Mouse (Mus musculus) mammary gland, adult 2 months (tissue): ENCODE results near the gene Olfr869. TPM values are rescaled to one million over a fixed set of nuclear protein-coding genes. Genes with fewer than 3 reads are reported as not detected.

Source experiments
- polyA plus RNA-seq: library from polyadenylated mRNA; depleted of rRNA; stranded (reverse); fragments of >200 nt; gene quantifications from 2 replicates; pipeline ENCODE4 v1.2.3, GENCODE M21; 2012; ENCODE audit warnings: low replicate concordance; rRNA removed

Gene Olfr869
- polyA plus RNA-seq, result not detected in 2 replicates

GRCm38 (mm10) chr9:20128709-20129108, at the start of gene Olfr869:
TSS of gene Olfr869 (plus strand) at chr9:20129009.

DNA sequence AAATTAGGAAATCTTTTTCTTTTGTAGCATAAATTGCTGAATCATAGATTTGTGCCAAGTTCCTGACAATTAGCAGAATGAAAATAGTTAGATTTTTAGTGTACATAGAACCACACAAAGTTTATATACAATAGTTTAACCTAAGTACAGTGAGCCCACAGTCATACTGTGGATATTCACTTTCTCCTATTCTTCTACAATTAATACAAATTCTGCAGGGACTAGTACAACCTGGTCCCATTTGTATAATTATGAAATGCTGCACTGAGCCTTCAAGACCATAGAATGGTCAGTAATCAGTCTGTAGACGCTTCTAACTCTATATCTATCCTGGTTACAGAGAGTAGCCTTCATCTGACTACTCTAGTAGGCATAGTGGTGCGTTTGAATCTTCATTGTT, 30.5 kb upstream of the Olfr869 start, which contains the start of gene Olfr868:
Olfr868 (plus strand) TSS at position 301 of the 400 bp plus-strand sequence.

DNA sequence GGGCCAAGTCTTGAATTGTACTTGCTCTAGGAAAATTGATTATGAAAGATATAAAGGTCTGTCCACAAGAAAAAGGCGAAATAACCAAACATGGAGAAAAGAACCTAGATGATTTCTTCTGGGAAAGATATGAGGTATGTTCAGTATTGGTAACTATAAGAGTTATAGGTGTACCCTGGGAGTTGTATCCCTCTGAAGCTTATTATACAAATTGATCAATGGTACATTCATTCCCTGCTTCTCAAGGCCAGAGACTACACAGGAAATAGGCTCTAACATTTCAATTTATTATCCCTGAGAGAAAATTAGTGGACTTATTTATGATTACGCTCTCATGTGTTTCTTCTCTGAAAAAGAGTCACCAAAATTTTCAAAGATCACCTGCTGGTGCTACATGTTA, 45.1 kb downstream of the Olfr869 start, which contains the start of gene Olfr870:
Olfr870 (minus strand) TSS at position 101 of the 400 bp plus-strand sequence.

Other genes starting within 250 kb of the Olfr869 start
- not detected in 2 replicates for gene Olfr862, start 241.0 kb upstream of the Olfr869 start, polyA plus RNA-seq
- not detected in 2 replicates for gene Olfr77, start 212.1 kb upstream of the Olfr869 start, polyA plus RNA-seq
- gene Olfr866, start 101.0 kb upstream of the Olfr869 start, polyA plus RNA-seq, result not detected in 2 replicates
- not detected in 2 replicates for gene Olfr867, start 71.4 kb upstream of the Olfr869 start, polyA plus RNA-seq
- gene Olfr868, start 30.4 kb upstream of the Olfr869 start, polyA plus RNA-seq, result not detected in 2 replicates
- not detected in 2 replicates for gene Olfr870, start 45.0 kb downstream of the Olfr869 start, polyA plus RNA-seq
- not detected in 2 replicates for gene Olfr871, start 83.2 kb downstream of the Olfr869 start, polyA plus RNA-seq
- gene Olfr872, start 108.1 kb downstream of the Olfr869 start, polyA plus RNA-seq, result not detected in 2 replicates
- not detected in 2 replicates for gene Olfr39, start 153.3 kb downstream of the Olfr869 start, polyA plus RNA-seq
- gene Olfr873, start 169.5 kb downstream of the Olfr869 start, polyA plus RNA-seq, result not detected in 2 replicates
- not detected in 2 replicates for gene Olfr18, start 207.1 kb downstream of the Olfr869 start, polyA plus RNA-seq